Mouse (Mus musculus) small intestine, adult 10 weeks (tissue): ENCODE results near the gene Miox. TPM values are rescaled to one million over a fixed set of nuclear protein-coding genes. Genes with fewer than 3 reads are reported as not detected.

Source experiments
- polyA plus RNA-seq: library from polyadenylated mRNA; stranded (reverse); fragments of 350-450 nt; fragmentation: Illumina TruSeq; extraction: RNeasy Lipid Tissue Mini Kit (QIAGEN cat#74804); gene quantifications from one replicate; pipeline ENCODE4 v1.2.3, GENCODE M21; 2014; ENCODE audit warnings: low replicate concordance

Gene Miox
- polyA plus RNA-seq, result not detected

GRCm38 (mm10) chr15:89334271-89334670 lies at the start of gene Miox:
Gene Miox (plus strand): TSS chr15:89334398.

GRCm38 (mm10) chr15:89315190-89315731 lies 18.9 kb upstream of the Miox start, which contains the start of gene Sbf1:
Gene Sbf1 (minus strand): TSS chr15:89315311.

GRCm38 (mm10) chr15:89322670-89323522 lies 11.3 kb upstream of the Miox start, which contains the start of gene Adm2:
Gene Adm2 (plus strand): TSS chr15:89322720.

GRCm38 (mm10) chr15:89355241-89356187 lies 21.3 kb downstream of the Miox start, which contains the start of the genes Lmf2 and Ncaph2:
Gene Lmf2 (minus strand): TSS chr15:89355659.
Gene Ncaph2 (plus strand): TSS chr15:89355719.

GRCm38 (mm10) chr15:89373762-89374248 lies 39.6 kb downstream of the Miox start, which contains the start of gene Sco2:
Gene Sco2 (minus strand): TSS chr15:89373846.

GRCm38 (mm10) chr15:89376957-89377356 lies 42.8 kb downstream of the Miox start, which contains the start of gene Tymp:
Gene Tymp (minus strand): TSS chr15:89377039.

GRCm38 (mm10) chr15:89378831-89379401 lies 44.7 kb downstream of the Miox start, which contains the start of gene Odf3b:
Gene Odf3b (minus strand): TSS chr15:89379282.

GRCm38 (mm10) chr15:89384617-89385016 lies 50.4 kb downstream of the Miox start, which contains the start of gene Klhdc7b:
Gene Klhdc7b (plus strand): TSS chr15:89384917.

Other genes with a start within 250 kb of the Miox start
- 2.7 TPM for gene Selenoo, start 245.3 kb upstream of the Miox start, polyA plus RNA-seq
- gene Tubgcp6, start 211.3 kb upstream of the Miox start, polyA plus RNA-seq, result 0.85 TPM
- gene Hdac10, start 205.7 kb upstream of the Miox start, polyA plus RNA-seq, result not detected
- 0.33 TPM for gene Mapk12, start 193.7 kb upstream of the Miox start, polyA plus RNA-seq
- gene Mapk11, start 184.8 kb upstream of the Miox start, polyA plus RNA-seq, result 0.15 TPM
- 3.4 TPM for gene Plxnb2, start 153.6 kb upstream of the Miox start, polyA plus RNA-seq
- gene Dennd6b, start 137.9 kb upstream of the Miox start, polyA plus RNA-seq, result 0.11 TPM
- 6.9 TPM for gene Ppp6r2, start 122.8 kb upstream of the Miox start, polyA plus RNA-seq
- gene Sbf1, start 19.1 kb upstream of the Miox start, polyA plus RNA-seq, result 1.7 TPM
- not detected for gene Adm2, start 11.7 kb upstream of the Miox start, polyA plus RNA-seq
- not detected for gene Lmf2, start 21.3 kb downstream of the Miox start, polyA plus RNA-seq
- gene Ncaph2, start 21.3 kb downstream of the Miox start, polyA plus RNA-seq, result 4.1 TPM
- gene Sco2, start 39.4 kb downstream of the Miox start, polyA plus RNA-seq, result 0.37 TPM
- not detected for gene Tymp, start 42.6 kb downstream of the Miox start, polyA plus RNA-seq
- gene Odf3b, start 44.9 kb downstream of the Miox start, polyA plus RNA-seq, result not detected
- gene Klhdc7b, start 50.5 kb downstream of the Miox start, polyA plus RNA-seq, result not detected
- gene Syce3, start 76.1 kb downstream of the Miox start, polyA plus RNA-seq, result not detected
- 0.52 TPM for gene Cpt1b, start 91.5 kb downstream of the Miox start, polyA plus RNA-seq
- 3.6 TPM for gene C730034F03Rik, start 95.2 kb downstream of the Miox start, polyA plus RNA-seq
- not detected for gene Gm44502, start 95.3 kb downstream of the Miox start, polyA plus RNA-seq
- 125 TPM for gene Chkb, start 95.5 kb downstream of the Miox start, polyA plus RNA-seq
- gene Mapk8ip2, start 119.5 kb downstream of the Miox start, polyA plus RNA-seq, result 0.30 TPM
- gene Arsa, start 143.0 kb downstream of the Miox start, polyA plus RNA-seq, result 2.8 TPM
- 0.71 TPM for gene Shank3, start 165.2 kb downstream of the Miox start, polyA plus RNA-seq
- not detected for gene Acr, start 233.9 kb downstream of the Miox start, polyA plus RNA-seq